ENCODE assay signal across 15 mouse cellular contexts in the genomic region with DNA sequence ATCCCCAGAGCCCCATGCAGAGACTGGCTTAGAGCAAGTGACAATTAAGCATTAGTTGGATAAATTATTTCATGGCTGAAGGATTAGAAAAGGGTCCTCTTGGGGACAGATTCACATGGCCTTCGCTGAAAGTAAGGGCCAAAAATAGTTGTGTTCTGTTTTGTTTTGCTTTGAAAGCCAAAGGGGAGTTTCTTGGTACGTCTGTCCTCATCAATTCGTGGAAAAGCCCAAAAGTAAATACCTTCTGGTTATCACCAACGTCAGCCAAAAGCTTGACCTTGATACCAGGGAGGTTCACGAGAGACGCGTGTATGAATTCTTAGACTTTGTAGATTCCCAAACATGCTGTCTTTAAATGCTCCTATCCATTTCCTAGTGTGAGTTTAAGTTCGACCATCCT. TPM values are rescaled to one million over a fixed set of nuclear protein-coding genes. Genes with fewer than 3 reads are reported as not detected.
"Had no signal": no experiment of that assay in that cellular context is flagged by ENCODE, and none has a peak within 500 bp of the region (broad histone marks: within the 10 kb centered on the region; RNA-seq: fewer than 3 reads in every experiment).

No protein-coding gene starts in this region.

- H3K9ac ChIP-seq: limb, embryonic 13.5 days; liver, embryonic 15.5 days; lung, embryonic 14.5 days; midbrain, embryonic 15.5 days had no signal

- H3K9me3 ChIP-seq: limb, embryonic 13.5 days; liver, embryonic 15.5 days; midbrain, embryonic 15.5 days had no signal

- H3K4me3 ChIP-seq: limb, embryonic 13.5 days; liver, embryonic 15.5 days; megakaryocyte, embryonic 14.5 days; midbrain, embryonic 15.5 days had no signal

- DNase-seq: kidney, adult 8-10 months; left cerebral cortex, postnatal 4 days; lung, embryonic 14.5 days; lung, postnatal 14 days; right cerebral cortex, adult 18-20 months; right cerebral cortex, postnatal 25 days; thymus, adult 2 months; thymus, postnatal 25 days had no signal

- H3K36me3 ChIP-seq: limb, embryonic 13.5 days; liver, embryonic 15.5 days; midbrain, embryonic 15.5 days had no signal

- H3K27me3 ChIP-seq: limb, embryonic 13.5 days; liver, embryonic 15.5 days; megakaryocyte, embryonic 14.5 days; midbrain, embryonic 15.5 days had no signal

- H3K27ac ChIP-seq: limb, embryonic 13.5 days; liver, embryonic 15.5 days; macrophage; midbrain, embryonic 15.5 days had no signal

- H3K4me1 ChIP-seq: liver, embryonic 15.5 days; megakaryocyte, embryonic 14.5 days had no signal

- ATAC-seq: midbrain, embryonic 15.5 days had no signal

- H3K4me2 ChIP-seq: limb, embryonic 13.5 days; liver, embryonic 15.5 days; lung, embryonic 14.5 days; midbrain, embryonic 11.5 days; midbrain, embryonic 15.5 days had no signal

RNA-seq across cellular contexts. Expression of a gene that starts 31.5 kb away (rescaled TPM):
- total RNA-seq: monocyte, adult 5-6 weeks had no signal
- polyA plus RNA-seq: macrophage had no signal
